Mouse (Mus musculus) midbrain, embryonic 12.5 days (tissue): ENCODE results near the gene Jpt2. TPM values are rescaled to one million over a fixed set of nuclear protein-coding genes. Genes with fewer than 3 reads are reported as not detected.

Experiments used
- ATAC-seq: fragments of 200-750 bp; cut with Nextera tagmentation; 2 replicates; pipeline ENCODE4 v1.8.0; 2017; ENCODE audit warnings: low read depth, moderate TSS enrichment, moderate library complexity; ENCODE audit not compliant: low FRiP score
- H3K27ac ChIP-seq: fragments of 300-500 bp; sonication (generic); replicated peaks from 2 replicates; pipeline ENCODE4 v1.5.1; 2016; ENCODE audit warnings: mild to moderate bottlenecking
- H3K27me3 ChIP-seq: fragments of 300-500 bp; sonication (generic); 2 replicates; pipeline ENCODE4 v1.6.1; 2016; ENCODE audit warnings: mild to moderate bottlenecking
- H3K36me3 ChIP-seq: fragments of 300-500 bp; sonication (generic); 2 replicates; pipeline ENCODE4 v1.6.1; 2016
- H3K4me1 ChIP-seq: fragments of 300-500 bp; sonication (generic); 2 replicates; pipeline ENCODE4 v1.6.1; 2016
- H3K4me2 ChIP-seq: fragments of 300-500 bp; sonication (generic); replicated peaks from 2 replicates; pipeline ENCODE4 v1.6.1; 2016; ENCODE audit warnings: mild to moderate bottlenecking, moderate library complexity
- H3K4me3 ChIP-seq: fragments of 300-500 bp; sonication (generic); 2 replicates; pipeline ENCODE4 v1.5.1; 2016; ENCODE audit warnings: mild to moderate bottlenecking
- H3K9ac ChIP-seq: fragments of 300-500 bp; sonication (generic); replicated peaks from 2 replicates; pipeline ENCODE4 v1.6.1; 2016; ENCODE audit warnings: mild to moderate bottlenecking, moderate library complexity
- H3K9me3 ChIP-seq: fragments of 300-500 bp; sonication (generic); 2 replicates; pipeline ENCODE4 v1.6.1; 2016; ENCODE audit warnings: mild to moderate bottlenecking
- WGBS: fragments of 180-500 bp; shearing (Covaris S2); methylation state at CpG from one replicate; pipeline ENCODE4 v1.1.7; 2016; 5-methylcytosine and 5-hydroxymethylcytosine counted together
- polyA plus RNA-seq: library from polyadenylated mRNA; unstranded; fragments of >200 nt; fragmentation: Nextera tagmentation; extraction: Ambion mirVana; gene quantifications from 2 replicates; pipeline ENCODE4 v1.2.1, GENCODE M21; 2016

The Jpt2 gene
- polyA plus RNA-seq, 1 experiment from 2014 or later = 292 TPM

GRCm38 (mm10) chr17:24894061-24894994, 66.2 kb downstream of the Jpt2 start:
- WGBS = 12% methylated on average over 31 of the region's 31 CpGs

GRCm38 (mm10) chr17:24893276-24893675, 67.2 kb downstream of the Jpt2 start:
- Histone ChIP-seq H3K4me3 (0 out of 2 replicates have a peak overlapping the region, but pooled peaks have one; percentile 10), H3K9me3 (no peaks in the 10 kb centered on the region), H3K27ac (no peak overlapping the region), H3K4me2 (no peak overlapping the region), H3K4me1 (peaks cover 40% of the 10 kb centered on the region), H3K27me3 (no peaks in the 10 kb centered on the region), H3K9ac (no peak overlapping the region), H3K36me3 (peaks cover 58% of the 10 kb centered on the region)
- WGBS = 91% methylated on average over 2 of the region's 2 CpGs
- no peak for ATAC-seq

More at GRCm38 (mm10) chr17:24894061-24894994, 66.2 kb downstream of the Jpt2 start:
- H3K4me3 ChIP-seq = peak overlapping the region; percentile 91
- peak overlapping the region; percentile 87 for H3K9ac ChIP-seq
- H3K9me3 ChIP-seq = no peaks in the 10 kb centered on the region
- no peaks in the 10 kb centered on the region for H3K27me3 ChIP-seq
- H3K36me3 ChIP-seq = peaks cover 65% of the 10 kb centered on the region
- H3K27ac ChIP-seq = peak overlapping the region; percentile 79
- peaks cover 37% of the 10 kb centered on the region for H3K4me1 ChIP-seq
- ATAC-seq = peak; percentile 10; the same call in 1 of the 2 replicates
- peak overlapping the region; percentile 100 for H3K4me2 ChIP-seq

DNA sequence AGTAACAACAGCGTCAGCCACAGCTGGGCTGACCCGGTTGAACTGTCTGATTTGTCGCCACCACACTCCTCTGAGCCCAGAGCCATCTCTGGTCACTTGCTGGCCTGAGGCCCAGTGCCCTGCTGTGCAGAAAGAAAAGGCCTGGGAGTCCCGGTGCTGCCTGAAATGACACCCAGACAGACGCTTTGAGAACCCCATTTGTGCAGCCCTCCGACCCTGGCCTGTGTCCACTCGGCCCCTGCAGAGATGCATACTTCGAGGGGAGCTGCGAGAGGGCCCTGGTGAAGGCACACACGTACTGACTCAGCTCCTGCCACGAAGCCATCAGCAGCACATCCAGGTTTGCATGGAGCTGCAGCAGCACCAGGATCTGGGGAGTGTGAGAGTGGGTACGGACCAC, 67.7 kb downstream of the Jpt2 start:
- no peaks in the 10 kb centered on the region for H3K27me3 ChIP-seq
- H3K4me3 ChIP-seq = 0 out of 2 replicates have a peak overlapping the region, but pooled peaks have one; percentile 10
- H3K27ac ChIP-seq = no peak overlapping the region
- no peak overlapping the region for H3K4me2 ChIP-seq
- 94% methylated on average over 12 of the region's 12 CpGs for WGBS
- H3K4me1 ChIP-seq = peaks cover 42% of the 10 kb centered on the region
- ATAC-seq = no peak
- H3K36me3 ChIP-seq = peaks cover 53% of the 10 kb centered on the region
- H3K9ac ChIP-seq = no peak overlapping the region
- no peaks in the 10 kb centered on the region for H3K9me3 ChIP-seq

DNA sequence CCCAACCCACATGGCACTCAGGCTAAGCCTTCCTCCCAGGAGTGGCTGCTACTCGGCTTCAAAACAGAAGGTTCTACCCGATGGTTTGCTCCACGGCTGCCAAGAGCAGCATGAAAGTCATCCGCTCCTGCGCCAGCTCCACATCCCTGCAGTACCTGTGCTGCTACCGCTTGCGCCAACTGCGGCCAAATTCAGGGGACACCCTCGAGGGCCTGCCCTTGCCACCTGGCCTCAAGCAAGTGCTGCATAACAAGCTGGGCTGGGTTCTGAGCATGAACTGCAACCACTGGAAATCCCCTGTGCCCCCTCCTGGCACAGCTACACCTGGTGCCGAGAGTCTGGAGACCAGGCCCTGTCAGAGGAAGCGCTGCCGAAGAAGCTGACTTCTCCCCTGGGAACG, 69.2 kb downstream of the Jpt2 start:
- H3K9ac ChIP-seq = no peak overlapping the region
- no peak overlapping the region for H3K27ac ChIP-seq
- H3K27me3 ChIP-seq = no peaks in the 10 kb centered on the region
- H3K36me3 ChIP-seq = peaks cover 48% of the 10 kb centered on the region
- ATAC-seq = no peak
- H3K9me3 ChIP-seq = no peaks in the 10 kb centered on the region
- H3K4me3 ChIP-seq = no peak overlapping the region
- H3K4me2 ChIP-seq = no peak overlapping the region
- 94% methylated on average over 13 of the region's 13 CpGs for WGBS
- peaks cover 38% of the 10 kb centered on the region for H3K4me1 ChIP-seq

GRCm38 (mm10) chr17:24890151-24891092, 70.1 kb downstream of the Jpt2 start:
- peaks cover 34% of the 10 kb centered on the region for H3K4me1 ChIP-seq
- H3K36me3 ChIP-seq = peaks cover 48% of the 10 kb centered on the region
- WGBS = 89% methylated on average over 18 of the region's 19 CpGs
- H3K9ac ChIP-seq = no peak overlapping the region
- ATAC-seq = no peak
- no peaks in the 10 kb centered on the region for H3K27me3 ChIP-seq
- no peak overlapping the region for H3K27ac ChIP-seq
- H3K4me3 ChIP-seq = no peak overlapping the region
- no peaks in the 10 kb centered on the region for H3K9me3 ChIP-seq
- H3K4me2 ChIP-seq = no peak overlapping the region

DNA sequence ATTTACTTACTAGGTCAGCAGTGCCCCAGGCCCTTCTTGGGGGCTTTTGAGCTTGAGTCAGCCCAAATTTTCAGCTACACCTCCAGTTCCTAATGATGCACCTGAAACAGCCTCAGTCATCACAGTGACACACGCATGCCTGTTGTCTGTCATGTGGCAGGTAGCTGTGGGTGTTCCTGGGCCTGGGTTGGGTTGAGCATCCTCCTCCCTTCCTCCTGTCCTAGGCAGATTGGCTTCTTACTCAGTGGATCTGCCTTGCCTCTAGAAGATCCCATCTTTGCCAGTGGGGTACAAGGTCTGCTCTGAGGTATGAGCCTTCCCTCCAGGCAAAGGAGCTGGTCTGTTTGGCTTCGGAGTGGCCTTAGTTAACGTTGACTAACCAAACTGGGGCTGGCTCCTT, 71.6 kb downstream of the Jpt2 start:
- Histone ChIP-seq H3K4me3 (0 out of 2 replicates have a peak overlapping the region, but pooled peaks have one; percentile 3), H3K4me2 (no peak overlapping the region), H3K9me3 (no peaks in the 10 kb centered on the region), H3K9ac (no peak overlapping the region), H3K36me3 (peaks cover 53% of the 10 kb centered on the region), H3K4me1 (peaks cover 34% of the 10 kb centered on the region), H3K27ac (no peak overlapping the region), H3K27me3 (no peaks in the 10 kb centered on the region)
- ATAC-seq = no peak
- WGBS = 87% methylated on average over 3 of the region's 3 CpGs

Other genes starting within 250 kb of the Jpt2 start
- 0.24 TPM in 1 of 2 replicates, not detected in the other for gene Rnf151, start 242.6 kb downstream of the Jpt2 start, polyA plus RNA-seq
- gene Rps2, start 242.6 kb downstream of the Jpt2 start, polyA plus RNA-seq = 892 and 929 TPM in 2 replicates
- 201 and 205 TPM in 2 replicates for gene Ndufb10, start 236.2 kb downstream of the Jpt2 start, polyA plus RNA-seq
- not detected in 2 replicates for gene Rpl3l, start 232.9 kb downstream of the Jpt2 start, polyA plus RNA-seq
- gene Msrb1, start 224.0 kb downstream of the Jpt2 start, polyA plus RNA-seq = 18.4 and 20.8 TPM in 2 replicates
- 0.41 and 0.63 TPM in 2 replicates for gene Hs3st6, start 207.7 kb downstream of the Jpt2 start, polyA plus RNA-seq
- not detected in 2 replicates for gene Meiob, start 156.4 kb downstream of the Jpt2 start, polyA plus RNA-seq
- 29.4 and 31.2 TPM in 2 replicates for gene Hagh, start 120.5 kb downstream of the Jpt2 start, polyA plus RNA-seq
- gene Fahd1, start 110.3 kb downstream of the Jpt2 start, polyA plus RNA-seq = 18.1 and 20.5 TPM in 2 replicates
- gene Igfals, start 94.7 kb downstream of the Jpt2 start, polyA plus RNA-seq = 0.17 and 0.27 TPM in 2 replicates
- gene Nubp2, start 74.3 kb downstream of the Jpt2 start, polyA plus RNA-seq = 64.0 and 70.3 TPM in 2 replicates
- 52.8 and 52.9 TPM in 2 replicates for gene Spsb3, start 74.0 kb downstream of the Jpt2 start, polyA plus RNA-seq
- 42.6 and 43.6 TPM in 2 replicates for gene Eme2, start 65.6 kb downstream of the Jpt2 start, polyA plus RNA-seq
- 88.0 and 89.8 TPM in 2 replicates for gene Mrps34, start 65.6 kb downstream of the Jpt2 start, polyA plus RNA-seq
- 43.2 and 54.2 TPM in 2 replicates for gene Nme3, start 64.2 kb downstream of the Jpt2 start, polyA plus RNA-seq
- 78.7 and 80.0 TPM in 2 replicates for gene Mapk8ip3, start 23.7 kb downstream of the Jpt2 start, polyA plus RNA-seq
- gene Cramp1l, start 55.1 kb upstream of the Jpt2 start, polyA plus RNA-seq = 12.8 and 15.0 TPM in 2 replicates
- gene Ift140, start 55.4 kb upstream of the Jpt2 start, polyA plus RNA-seq = 28.4 and 28.6 TPM in 2 replicates
- 10.1 and 10.4 TPM in 2 replicates for gene Tmem204, start 122.9 kb upstream of the Jpt2 start, polyA plus RNA-seq
- 45.5 and 46.3 TPM in 2 replicates for gene Telo2, start 155.3 kb upstream of the Jpt2 start, polyA plus RNA-seq
- gene Ptx4, start 160.1 kb upstream of the Jpt2 start, polyA plus RNA-seq = not detected in 2 replicates
- 26.8 and 28.7 TPM in 2 replicates for gene Clcn7, start 172.7 kb upstream of the Jpt2 start, polyA plus RNA-seq
- gene Ccdc154, start 201.8 kb upstream of the Jpt2 start, polyA plus RNA-seq = not detected in 2 replicates
- gene Gm38655, start 214.8 kb upstream of the Jpt2 start, polyA plus RNA-seq = not detected in 2 replicates
- 33.4 and 33.6 TPM in 2 replicates for gene BC003965, start 223.9 kb upstream of the Jpt2 start, polyA plus RNA-seq
- gene Unkl, start 227.7 kb upstream of the Jpt2 start, polyA plus RNA-seq = 10.0 and 10.9 TPM in 2 replicates